ENCODE assay signal across 23 mouse cellular contexts in the genomic region with DNA sequence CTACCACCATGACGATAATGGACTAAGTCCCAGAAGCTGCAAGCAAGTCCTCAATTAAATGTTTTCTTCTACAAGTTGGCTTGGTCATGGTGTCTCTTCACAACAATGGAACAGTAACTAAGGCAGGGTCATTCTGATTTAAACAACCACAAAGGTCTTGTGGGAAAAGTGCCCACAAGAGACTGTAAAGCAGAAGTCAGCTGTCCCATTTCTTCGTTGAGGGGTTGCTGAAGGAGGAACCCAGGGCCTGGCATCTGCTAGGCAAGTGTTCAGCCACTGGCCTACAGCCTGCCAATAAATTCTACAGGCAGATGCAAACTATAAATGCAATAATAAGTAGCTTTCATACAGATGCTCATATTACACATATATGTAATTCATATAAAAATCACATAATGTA. TPM values are rescaled to one million over a fixed set of nuclear protein-coding genes. Genes with fewer than 3 reads are reported as not detected.
"Had no signal": no experiment of that assay in that cellular context is flagged by ENCODE, and none has a peak within 500 bp of the region (broad histone marks: within the 10 kb centered on the region; RNA-seq: fewer than 3 reads in every experiment).

No protein-coding gene starts in this region.

- ATAC-seq: hindbrain, embryonic 16.5 days; hindbrain, postnatal 0 days; inflammation-experienced regulatory T-cells, adult 6 months; intestine, embryonic 15.5 days; intestine, embryonic 16.5 days; intestine, postnatal 0 days had no signal

- DNase-seq: heart, postnatal 10 days; heart, postnatal 14 days; heart, postnatal 36 days; heart, postnatal 4 days; kidney, adult 11 months; kidney, adult 18-20 months; kidney, adult 2 months; kidney, adult 8-10 months; kidney, adult 9 months; kidney, postnatal 10 days; kidney, postnatal 14 days; kidney, postnatal 25 days; kidney, postnatal 36 days; kidney, postnatal 4 days; layer of hippocampus, adult 9-11 months; layer of hippocampus, postnatal 36 days had no signal

RNA-seq across cellular contexts. Expression of a gene that starts 48.0 kb away (rescaled TPM):
- total RNA-seq: hematopoietic stem cell, adult 5-6 weeks had no signal
